Mouse (Mus musculus): ENCODE measurements at regions not wholly inside any gene's neighbourhood (a gene's known extent, or its start where the extent isn't known, plus 50 kb on each side); places are given as distances from the start of the nearest gene placed in this dataset.

GRCm38 (mm10) chr9:50395543-50395942, 50.8 kb upstream of the Rpl10-ps3 start:
- no peak for DNase-seq

DNA sequence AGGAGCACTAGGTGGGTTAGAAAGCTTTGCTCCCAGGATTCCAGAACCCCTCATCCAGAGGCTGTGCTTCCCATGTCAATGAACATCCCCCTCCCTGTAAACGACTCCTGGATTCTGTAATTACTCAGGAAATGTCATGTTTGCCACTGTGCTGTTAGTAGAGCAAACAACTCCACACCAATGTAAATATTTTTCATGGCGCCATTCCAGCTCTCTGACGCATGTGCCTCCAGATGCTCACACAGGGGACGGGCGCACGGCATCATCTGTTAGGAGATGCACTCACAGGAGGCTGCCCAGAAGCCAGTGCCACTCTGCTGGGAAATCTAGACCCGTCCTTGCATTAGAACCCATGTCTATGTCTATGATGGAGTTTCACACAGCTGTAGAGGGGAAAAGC, 51.3 kb upstream of the Rpl10-ps3 start:
- no peak for DNase-seq

DNA sequence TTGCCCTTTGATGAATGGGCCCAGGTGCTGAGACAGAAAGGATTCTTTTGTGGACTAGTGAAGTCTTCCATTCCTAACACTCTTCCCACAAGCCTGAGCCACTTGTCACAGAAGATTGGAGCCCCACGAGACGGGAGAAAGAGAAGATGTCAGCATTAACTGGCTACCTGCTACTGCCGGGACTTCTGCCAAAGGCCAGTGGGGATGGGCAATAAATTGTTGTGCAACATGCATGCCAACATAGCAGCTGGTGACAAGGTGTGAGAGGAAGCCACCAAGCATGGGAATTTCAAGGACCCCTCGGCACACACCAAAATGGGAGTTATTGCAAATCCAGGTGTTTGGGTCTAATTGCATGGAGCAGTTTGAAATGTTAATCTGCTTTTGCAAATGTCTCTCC, 63.6 kb upstream of the Rpl10-ps3 start:
- DNase-seq, result no peak

DNA sequence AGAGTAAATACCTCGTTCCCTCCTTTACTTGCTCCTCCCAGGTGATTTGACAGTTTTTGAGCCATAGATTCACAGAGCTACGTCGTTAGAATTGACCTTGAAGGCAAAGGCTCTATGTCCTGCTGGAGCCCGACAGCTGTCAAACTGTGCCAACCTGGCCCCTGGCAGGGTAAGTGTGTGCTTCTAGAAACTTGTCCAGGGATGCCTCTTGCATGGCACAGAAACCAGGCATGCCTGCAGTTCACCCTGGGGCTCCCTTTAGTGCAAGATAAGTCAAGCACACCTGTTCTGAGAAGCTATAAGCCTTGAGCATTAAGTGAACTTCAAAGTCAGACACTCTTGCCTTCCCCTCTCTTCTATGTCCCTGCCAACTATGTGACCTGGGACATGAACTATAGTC, 64.1 kb upstream of the Rpl10-ps3 start:
- no peak for DNase-seq

- DNase-seq, result no peak
Observed at GRCm38 (mm10) chr9:50412986-50413385, 68.2 kb upstream of the Rpl10-ps3 start.

GRCm38 (mm10) chr9:50413514-50414335, 69.0 kb upstream of the Rpl10-ps3 start:
- DNase-seq, result no peak

GRCm38 (mm10) chr9:50414796-50415340, 70.1 kb upstream of the Rpl10-ps3 start:
- no peak for DNase-seq

DNA sequence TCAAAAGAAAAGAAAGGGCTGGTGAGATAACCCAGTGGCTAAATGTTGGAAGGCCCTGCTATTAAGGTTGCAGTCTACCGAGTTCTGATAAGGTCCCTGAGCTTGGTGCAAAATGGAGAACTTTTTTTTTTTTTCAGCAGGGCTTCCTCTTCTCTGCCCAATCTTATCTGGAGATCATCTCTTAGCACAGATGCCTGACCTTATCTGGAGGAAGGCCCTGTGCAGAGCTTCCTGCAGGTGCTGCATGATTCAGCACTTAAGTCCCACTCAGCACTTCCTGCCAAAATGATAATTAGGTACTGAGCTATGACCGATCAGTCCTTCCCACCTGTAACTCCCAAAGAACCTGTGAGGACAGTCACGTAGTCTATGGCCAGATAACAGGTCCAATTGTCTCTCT, 71.9 kb upstream of the Rpl10-ps3 start:
- no peak for DNase-seq

- peak; percentile 38 for DNase-seq
Observed at GRCm38 (mm10) chr9:50421061-50421460, 73.3 kb upstream of the Plet1 start.

DNA sequence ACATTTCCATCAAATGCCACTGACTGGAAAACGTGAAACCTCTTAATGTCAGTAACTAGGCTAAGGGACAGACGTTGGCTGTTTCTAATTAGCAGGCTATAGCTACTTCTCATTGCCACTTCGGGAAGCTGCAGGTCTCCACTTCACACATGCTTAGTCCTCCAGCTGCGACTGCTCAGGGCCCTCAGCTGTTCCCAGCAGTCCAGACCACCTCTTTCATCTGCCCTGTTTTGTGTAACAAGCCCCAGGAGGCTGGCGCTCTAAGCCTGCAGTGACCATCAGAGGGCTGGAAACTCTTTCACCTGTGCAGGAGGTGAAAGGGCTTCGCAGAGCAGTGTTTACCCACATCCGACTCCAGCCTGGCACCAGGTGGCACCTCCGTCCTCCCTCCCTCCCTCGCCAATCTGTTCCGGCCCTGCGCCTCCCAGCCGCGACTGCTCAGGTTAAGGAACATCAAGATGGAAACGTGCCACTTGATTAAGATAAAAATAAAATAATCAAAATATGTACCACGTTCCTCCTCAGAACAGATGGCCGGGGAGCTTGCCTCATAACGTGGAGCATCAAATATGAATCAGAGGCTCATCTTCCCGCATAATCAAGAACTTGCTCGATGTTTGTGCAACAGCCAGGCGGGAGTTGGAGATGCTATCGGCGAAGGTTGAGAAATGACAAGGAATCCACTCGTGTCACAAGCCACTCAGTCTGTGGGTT, 72.6 kb upstream of the Plet1 start:
- no peak for DNase-seq

DNA sequence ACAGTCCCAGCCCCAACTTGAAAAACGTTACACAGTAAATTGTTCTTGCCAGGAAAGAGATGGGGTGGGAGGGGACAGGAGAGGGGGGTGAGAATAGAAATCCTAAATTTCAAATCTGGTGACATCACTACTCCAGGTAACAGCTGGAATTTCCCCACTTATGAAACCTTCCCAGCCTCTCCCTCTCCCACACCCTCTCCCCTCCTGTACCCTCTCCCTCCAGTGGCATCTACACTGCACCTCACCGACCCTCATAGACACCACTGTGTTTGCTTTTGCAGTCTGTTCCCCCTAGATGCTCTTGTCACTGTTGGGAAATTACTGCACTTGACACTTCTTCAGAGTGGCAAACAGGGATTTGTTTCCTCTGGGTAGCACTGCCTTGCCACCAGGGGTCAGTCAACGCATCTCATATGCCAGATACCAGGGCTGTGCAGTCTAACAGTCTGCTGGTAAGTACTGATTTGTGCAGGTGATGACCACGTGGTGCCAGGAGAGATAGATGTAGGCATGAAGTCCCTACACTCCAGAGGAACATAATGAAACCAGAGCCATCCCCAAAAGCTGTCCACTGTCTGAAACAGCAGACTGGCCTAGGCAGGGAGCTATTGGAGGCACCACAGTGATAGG, 68.3 kb upstream of the Plet1 start:
- DNase-seq, result no peak

DNA sequence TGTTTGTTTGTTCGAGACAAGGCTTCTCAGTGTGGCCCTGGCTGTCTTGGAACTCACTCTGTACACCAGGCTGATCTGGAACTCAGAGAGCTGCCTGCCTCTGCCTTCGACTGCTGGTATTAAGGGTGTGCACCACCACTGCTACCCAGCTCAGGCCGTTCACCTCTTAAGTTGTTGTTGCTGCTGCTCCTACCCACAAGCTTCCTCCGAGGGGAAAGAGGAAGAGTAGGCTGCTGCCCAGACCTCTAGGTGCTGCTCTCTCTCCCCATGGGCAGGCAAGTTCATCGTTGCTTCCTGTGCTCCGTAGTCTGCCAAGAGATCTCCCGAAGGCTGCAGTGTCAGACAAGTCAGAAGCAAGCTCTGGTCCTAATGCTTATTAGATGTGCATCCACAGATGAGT, 64.2 kb upstream of the Plet1 start:
- DNase-seq, result no peak

DNA sequence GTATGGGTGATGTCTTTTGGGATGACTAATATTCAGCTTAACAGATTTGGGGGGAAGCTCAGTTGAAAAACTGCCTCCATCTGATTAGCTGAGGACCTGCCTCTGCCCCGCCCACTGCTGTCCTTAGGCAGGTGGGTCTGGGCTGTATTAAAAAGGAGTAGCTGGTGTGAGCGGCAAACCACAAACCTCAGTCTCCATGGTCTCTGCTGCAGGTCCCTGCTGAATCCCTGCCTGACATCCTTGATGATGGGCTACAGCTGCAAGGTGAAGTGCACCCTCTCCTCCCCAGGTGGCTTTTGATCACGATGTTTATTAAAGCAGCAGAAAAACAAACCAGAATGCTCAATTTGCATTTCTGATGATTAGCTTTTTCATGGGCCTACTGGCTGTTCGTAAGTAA, 60.8 kb upstream of the Plet1 start:
- DNase-seq, result no peak

DNA sequence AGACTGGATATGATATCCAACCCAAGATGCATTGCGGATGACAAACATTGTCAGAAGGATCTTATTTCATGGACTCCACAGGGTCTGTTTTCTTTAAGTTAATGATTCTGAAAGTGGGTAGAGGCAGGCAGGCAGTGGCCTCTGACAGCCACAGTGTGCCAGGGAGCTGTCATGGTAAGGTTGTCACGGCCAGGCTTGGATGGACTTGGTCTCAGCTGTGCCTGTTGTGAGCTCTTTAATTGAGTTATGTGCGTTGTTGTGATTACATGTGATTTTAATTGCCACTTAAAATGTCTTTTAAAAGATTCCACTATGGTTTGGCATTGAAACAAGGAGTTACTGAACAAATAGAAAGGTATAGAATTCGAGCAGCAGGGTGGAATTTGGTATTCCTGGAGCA, 60.3 kb upstream of the Plet1 start:
- DNase-seq, result no peak

- DNase-seq, result peak; percentile 73
Observed at GRCm38 (mm10) chr9:50437830-50438722, 56.2 kb upstream of the Plet1 start.

DNA sequence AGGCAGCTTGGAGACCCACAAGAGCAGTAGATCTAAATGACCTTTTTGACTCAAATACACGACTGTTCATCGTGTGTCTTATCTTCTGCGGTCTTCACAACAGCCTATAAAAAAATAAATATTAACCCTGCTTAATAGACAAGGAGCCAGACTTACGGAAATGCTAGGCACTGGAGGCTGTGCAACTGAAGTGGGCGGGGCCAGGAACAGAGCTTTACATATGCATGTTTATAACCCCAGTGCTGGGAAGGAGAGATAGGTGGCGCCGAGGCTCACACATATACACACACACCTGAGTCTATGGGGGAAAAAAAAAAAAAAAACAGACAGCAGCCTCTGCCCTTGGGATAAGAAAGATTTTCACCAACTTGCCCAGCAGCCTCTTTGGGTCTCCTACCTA, 55.6 kb upstream of the Plet1 start:
- no peak for DNase-seq

DNA sequence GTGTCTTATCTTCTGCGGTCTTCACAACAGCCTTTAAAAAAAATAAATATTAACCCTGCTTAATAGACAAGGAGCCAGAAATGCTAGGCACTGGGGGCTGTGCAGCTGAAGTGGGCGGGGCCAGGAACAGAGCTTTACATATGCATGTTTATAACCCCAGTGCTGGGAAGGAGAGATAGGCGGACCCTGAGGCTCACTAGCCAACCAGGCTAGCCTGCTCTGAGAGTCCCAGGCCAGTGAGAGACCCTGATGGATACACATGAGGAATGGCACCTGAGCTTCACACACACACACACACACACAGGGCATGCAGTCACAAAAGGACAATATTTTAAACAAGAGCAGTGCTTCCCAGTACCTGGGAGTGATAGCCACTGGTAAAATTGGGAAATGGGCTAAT, 54.1 kb upstream of the Plet1 start:
- no peak for DNase-seq

- DNase-seq, result no peak
Observed at GRCm38 (mm10) chr9:50440689-50441088, 53.6 kb upstream of the Plet1 start.

DNA sequence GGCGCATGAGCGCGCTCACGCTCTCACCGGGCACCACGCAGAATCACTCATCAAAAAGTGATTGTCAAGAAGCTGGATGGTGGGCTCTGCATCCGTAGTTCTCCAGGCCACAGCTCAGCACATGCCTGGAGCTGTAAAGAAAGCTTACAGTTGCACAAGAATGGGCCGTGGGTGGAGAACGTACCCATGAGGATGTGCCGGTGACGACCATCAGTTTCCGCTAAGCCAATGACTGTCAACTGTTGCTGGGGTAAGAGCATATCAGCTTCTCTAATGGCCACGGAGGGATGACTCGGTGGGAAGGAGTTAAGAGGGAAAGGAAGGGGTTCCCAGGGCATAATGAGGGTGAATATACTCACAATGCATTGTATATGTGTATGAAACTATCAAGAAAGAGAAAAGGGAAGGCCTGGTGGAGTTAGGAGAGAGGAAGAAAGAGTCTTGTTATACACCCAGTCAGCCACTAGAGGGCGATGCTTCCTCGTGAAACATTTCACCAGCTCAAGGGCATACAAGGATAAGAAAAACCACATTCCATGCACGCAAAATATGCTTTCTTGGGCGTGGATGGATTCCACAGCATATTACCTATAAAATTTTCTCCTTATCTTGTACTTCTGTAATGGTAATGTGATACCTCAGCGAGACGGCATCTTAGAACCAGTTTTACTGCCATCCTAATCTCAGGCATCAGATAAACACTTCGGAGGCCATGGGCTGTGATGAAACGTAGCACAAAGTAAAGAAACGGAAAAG, 50.4 kb upstream of the Plet1 start:
- peak; percentile 59 for DNase-seq

Data from liver (tissue).